Mouse (Mus musculus): ENCODE data around the gene Pkp4.

Gene Pkp4

DNA sequence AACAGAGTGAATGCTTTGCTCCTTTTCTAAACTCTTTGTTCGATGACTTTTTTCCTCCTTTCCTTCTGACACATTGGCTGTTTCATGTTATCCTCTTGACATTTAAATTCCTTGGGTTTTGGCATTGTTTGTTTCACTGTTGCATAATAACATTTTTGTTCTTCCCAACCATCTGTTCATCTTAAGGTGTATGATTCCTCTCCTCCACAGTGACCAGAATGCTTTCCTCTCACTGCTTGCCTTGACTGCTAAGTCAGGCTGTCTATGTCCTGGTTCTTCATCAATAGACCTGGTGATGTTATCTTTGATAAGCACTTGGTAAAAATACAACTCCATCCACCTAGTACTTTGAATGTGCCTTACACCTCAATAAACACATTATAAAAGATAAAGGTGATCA is 52.2 kb downstream of the Pkp4 start:
- in situ Hi-C loops (cut with MboI; ENCODE audit: low sequenced_read_pairs): no loop called here

DNA sequence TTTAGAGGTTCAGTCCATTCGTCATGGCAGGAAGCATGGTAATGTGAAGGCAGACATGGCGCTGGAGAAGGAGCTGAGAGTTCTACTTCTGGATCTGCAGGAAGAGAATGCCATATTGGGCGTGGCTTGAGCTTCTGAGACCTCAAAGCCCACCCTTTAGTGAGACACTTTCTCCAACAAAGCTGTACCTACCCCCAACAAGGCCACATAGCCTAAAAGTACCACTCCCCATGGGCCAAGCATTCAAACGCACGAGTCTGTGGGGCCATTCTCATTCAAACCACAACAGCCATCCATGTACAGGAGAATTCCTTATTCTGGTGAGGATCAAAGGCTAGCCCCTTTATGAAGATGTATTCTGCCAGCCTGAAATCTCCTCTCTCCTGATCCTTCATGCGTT is 57.3 kb downstream of the Pkp4 start:
- in situ Hi-C loops (cut with MboI; ENCODE audit: low sequenced_read_pairs): no loop called here

DNA sequence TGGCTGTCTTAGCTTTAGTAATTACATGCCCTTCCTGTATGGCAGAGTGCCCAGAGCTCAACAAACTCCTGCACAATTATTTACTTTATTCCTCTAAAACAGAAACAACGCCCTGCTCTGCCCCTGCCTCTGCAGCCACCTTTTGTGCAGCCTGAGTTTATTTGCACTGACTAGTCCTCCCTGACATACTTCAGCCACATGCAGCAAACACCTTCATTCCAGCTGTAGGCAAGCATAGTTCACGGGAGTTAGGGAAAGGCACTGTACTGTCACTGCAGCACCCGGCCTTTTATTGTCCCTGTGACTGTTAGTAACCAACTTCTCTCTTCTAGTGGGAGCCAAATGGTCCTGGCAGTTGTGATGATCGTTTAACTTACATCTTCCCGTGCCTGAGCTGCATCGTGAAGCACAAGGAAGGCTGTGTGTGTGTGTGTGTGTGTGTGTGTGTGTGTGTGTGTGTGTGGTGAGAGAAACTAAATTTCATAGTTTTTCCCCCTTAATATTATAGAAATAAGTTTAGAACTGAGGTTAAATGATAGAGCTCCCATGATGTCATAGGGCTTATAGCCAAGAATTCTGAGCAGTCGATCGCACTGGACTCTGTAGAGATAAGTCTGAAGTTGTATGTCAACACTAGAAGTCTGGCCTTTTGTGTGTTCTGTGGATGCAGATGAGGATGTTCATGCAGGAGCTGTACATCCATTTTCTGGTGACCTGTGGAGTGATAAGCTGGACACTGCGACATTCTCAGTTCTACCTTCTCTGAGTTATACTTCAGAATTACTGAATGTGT is 59.5 kb downstream of the Pkp4 start:
- in situ Hi-C loops (cut with MboI; ENCODE audit: low sequenced_read_pairs): no loop called here

DNA sequence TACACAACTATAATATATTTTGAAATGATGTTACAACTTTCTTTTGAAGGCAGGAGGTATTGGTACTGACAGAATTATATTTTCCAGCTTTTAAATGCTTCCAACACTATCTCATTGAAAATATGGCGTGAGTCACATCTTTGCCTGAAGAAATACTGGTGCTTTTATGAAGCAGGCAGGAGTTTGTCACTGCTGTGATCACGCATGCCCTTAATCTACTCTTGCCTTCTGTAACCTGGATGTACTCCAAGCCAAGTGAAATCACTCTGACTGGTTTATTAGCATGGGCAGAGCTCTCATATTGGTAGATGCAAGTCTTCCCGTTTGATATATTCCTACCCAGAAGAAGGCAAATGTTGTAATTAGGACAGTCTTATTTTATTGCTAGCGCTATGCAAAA is 65.7 kb downstream of the Pkp4 start:
- in situ Hi-C loops (cut with MboI; ENCODE audit: low sequenced_read_pairs): no loop called here

DNA sequence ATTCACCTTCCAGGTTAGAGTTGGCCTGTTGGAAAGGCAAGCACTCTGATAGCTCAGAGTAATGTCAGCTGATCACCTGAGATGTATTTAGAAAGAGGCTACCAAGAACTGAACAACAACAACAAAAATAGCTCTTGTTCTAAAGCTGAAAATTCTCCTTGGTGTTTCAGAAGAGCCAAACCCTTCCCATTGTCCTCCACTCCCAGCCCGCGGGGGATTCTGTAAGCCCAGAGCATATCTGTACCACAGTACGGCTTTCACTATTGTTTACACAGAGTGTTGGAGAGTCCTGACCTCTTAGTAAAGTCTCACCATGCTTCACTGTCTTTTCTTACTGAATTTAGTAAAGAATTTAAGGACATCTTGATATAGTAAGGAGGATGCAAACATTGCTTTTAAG is 66.4 kb downstream of the Pkp4 start:
- in situ Hi-C loops (cut with MboI; ENCODE audit: low sequenced_read_pairs): no loop called here

DNA sequence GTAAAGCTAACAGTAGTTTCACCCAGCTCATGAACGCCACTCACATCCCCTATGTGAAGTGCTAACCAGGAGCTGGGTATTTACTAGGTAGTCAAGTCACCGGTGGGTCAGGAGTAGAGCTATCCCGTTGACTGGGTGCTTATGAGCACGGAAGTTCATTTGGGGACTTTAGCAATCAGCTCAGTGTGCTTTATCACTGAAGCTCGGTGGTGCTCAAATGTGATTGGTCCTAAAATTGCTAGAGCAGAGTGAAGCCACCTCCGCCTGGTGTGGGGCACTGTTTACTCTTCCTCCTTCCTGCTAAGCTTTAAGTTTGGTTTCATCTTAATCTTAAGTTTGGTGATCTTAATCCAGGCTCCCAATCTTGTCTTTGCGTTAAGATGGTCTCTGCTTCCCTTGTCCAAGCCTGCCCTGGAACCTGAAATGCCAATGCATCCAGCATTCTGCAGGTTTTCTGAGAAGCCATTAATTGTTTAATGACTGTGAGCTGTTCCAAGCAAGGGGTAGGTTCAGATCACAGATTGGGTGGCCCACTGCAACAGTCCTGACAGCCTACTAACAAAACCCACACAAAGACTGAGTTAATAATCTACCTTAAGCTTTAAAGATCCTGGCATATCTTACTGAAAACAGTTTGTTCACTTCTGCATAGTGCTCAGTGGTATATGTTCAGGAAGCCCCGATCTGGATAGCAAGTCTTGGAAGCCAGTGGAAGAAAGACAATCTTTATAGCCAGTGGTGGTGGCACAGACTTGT is 67.0 kb downstream of the Pkp4 start:
- in situ Hi-C loops (cut with MboI; ENCODE audit: low sequenced_read_pairs): no loop called here

DNA sequence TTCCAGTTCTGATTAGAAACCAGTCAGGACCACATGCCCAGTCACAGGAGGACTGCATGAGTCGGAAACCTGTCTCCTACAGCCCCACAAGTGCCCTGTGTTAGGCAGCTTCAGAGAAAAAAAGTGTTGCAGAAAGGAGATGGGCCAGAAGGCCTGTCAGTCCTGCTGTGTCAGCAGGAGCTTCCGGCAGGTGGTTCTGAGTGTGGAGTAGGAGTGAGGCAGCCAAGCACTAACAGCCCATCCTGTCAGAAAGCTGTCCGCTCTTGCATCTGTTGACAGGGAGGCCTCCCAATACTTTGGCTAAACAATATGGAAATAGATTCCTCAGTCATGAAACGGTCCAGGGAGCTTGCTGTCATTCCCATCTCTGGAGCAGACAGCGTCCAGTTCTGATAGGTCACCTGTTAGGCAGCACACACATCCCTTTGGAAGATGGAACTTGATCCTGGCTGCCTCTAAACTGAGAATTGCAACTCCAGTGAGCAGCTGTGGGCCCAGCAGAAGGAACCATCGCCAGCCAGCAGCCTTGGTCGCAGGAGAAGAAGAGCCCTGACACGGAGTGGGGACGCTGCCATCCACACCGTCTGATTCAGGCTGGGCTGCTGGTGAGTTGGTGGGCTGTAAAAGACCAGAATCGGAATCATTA is 68.7 kb downstream of the Pkp4 start:
- in situ Hi-C loops (cut with MboI; ENCODE audit: low sequenced_read_pairs): no loop called here

DNA sequence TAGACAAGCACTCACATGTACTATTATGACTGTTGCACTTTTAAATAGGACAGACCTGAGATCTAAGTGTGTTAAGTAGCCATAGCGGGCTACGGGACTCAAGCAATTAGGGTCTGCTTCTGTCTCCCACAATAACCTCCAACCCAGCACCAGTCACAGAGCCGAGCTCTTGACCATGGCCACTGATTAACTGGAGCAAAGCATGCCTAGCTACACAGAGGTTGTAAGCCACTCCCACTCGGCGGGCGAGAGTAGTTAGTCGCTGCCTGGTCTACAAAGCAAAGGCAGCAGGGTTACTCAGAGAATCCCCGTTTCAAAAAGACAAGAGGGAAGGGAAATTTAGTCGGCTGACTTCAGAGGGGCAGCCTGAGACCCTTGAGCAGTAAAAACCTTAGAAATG is 70.0 kb downstream of the Pkp4 start:
- in situ Hi-C loops (cut with MboI; ENCODE audit: low sequenced_read_pairs): no loop called here

DNA sequence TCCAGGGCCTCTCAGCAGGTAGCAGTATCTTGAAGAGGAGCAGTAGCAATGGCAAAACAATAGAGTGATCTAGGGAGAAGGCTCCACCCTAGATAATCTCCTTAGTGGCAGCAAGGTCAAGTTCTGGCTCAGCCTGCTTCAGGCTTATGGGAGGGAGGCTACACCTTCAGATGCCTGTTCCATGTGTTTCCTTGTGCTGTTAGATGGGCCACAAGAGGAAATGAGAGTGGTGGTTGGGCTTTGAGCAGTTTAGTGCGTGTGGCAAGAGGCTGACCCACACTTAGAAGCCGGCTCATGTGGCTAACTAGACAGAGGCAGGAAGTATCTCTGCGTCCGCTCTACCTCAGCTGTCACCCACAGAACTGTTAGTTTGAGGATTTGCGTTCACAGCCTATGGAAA is 70.9 kb downstream of the Pkp4 start:
- in situ Hi-C loops (cut with MboI; ENCODE audit: low sequenced_read_pairs): no loop called here

DNA sequence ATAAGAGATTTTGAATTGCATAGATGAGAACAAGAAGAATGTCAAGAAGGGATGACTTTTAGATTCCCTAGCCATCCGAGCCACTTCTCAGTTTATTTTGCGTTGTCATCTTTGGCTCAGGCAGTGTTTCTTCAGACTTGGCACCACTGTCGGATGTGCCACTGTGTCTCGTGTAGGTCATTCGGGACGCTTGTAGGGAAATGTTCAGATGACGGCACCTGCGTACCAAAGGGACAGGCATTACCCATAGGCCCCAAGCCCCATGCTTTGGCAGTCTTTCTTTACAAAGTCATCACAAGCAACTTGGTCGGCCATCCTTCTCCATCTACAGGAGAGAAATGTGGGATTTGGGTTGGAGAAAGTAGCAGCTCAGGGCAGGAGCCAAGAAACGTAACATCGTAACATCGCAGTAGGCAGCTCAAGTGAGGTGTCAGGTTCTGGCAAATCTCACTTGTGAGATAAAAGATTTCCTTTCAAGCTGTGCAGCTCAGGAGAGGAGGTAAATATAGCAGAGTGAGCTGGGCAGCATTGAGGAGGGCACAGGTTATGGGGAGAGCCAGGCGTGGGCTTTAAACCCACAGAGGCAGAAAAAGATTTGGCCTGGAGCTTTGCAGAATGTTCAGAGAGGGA is 72.8 kb downstream of the Pkp4 start:
- in situ Hi-C loops (cut with MboI; ENCODE audit: low sequenced_read_pairs): no loop called here

DNA sequence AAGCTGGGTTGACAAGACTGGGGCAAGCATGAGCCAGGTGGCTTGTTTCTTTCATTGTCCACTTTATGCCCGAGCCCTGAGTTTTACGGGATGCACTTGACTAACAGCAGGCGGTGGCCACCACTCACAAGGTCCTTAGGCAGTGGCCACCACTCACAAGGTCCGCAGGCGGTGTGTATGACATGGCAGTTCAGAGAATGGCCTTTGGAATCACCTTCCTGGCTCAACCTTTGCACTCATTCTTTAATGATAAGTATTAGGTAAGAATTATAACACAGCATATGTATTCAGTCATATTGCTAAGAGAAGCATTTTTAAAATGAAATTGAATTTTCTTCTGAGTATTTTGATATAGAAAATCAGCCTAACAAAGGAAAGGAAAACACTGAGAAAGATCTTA is 73.3 kb downstream of the Pkp4 start:
- in situ Hi-C loops (cut with MboI; ENCODE audit: low sequenced_read_pairs): no loop called here

DNA sequence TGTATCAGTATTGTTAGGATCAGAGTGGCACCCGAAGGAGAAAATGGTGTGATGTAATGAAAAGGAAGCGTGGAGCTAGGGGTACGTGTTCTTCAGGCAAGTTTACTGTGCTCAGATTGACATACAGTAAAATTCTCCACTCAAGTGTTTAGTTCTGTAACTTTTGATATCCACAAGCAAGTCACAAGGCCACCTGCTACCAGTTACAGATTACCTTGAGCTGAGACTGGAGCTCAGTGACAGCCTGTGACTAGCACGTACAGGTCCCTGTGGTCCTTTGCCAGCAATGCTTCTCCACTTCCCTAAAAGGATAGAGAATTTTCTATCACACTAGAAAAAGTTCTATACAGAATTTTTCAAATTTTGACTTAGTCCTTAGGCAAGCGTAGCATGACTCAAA is 73.9 kb downstream of the Pkp4 start:
- in situ Hi-C loops (cut with MboI; ENCODE audit: low sequenced_read_pairs): no loop called here

DNA sequence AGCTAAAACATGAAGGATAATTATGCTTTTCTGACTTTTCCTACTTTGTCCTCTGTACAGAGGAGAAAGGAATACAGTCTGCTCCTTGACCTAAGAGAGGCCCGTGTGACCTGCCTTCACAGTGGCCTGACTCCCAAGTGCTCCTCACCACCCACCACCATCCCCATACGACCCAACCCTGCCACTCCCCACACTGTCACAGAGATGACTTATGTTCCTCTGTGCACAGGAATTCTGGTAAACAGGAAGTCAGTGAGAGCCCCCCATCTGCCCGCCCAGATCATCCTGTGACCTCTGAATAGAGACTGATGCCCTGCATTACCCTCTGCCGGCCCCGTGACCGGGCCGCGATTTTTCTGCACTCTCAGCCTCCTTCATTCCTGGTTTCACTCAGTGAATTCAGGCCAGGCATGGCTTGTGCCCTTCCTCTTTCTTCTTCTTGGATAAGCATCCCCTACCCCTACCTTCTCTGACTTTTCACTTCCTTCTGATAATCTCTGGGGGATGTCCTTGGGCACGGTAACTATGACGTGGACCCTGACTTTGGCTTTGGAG is 79.3 kb downstream of the Pkp4 start:
- in situ Hi-C loops (cut with MboI; ENCODE audit: low sequenced_read_pairs): no loop called here

DNA sequence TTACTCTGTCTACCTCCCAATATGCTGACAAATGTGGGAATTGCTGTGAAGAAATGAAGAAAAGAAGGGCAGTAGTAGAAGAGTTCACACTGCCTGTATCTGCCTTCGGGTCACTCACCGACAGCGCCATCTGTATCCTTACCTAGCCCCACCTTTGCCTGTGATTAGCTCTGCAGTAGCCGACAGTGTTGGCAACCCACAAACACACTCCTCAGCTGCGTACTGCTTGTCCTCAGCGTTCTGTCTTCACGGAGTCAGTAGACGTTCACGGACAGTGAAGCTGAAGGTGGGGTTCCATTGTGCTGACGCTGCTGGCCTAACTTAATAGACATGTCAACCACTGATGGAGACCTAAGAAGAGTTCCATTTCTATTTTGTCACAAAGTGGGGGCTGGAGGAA is 81.5 kb downstream of the Pkp4 start:
- in situ Hi-C loops (cut with MboI; ENCODE audit: low sequenced_read_pairs): no loop called here

DNA sequence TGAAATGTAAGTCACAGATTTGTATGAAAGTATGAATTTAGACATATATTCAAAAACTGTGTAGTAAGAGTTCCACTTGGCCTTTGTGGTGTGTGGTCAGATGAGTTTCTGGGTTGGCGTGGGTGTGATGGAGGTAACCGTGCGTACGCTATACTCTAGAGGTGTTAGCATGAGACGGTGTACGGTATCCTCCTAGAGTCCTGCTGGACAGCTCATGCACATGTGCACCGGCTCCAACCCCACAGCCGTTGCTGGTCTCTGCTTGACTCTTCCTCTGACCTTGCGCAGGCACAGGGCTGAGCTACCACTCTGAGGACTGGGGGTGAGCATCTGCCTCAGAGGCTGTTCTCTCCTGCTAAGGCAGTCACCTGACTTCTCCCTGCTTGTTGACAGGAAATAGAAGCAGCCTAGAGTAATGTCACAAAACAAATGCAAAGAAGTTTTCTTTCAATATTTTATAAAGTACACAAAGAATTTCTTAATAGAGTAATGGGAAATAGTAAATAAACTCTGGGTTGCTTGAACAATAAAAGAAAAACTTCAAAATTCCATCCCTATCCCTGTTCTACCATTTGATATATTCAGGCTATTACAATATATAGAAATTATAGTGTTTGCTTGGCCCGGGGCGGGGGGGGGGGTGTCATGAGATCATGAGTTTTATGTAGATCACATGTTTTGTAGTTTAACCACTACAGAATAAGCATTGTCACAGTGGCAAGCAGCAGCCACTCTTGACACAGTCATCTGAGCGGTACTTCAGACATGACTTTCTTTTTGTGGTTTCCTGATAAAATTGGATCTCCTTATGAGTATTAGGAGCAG is 83.8 kb downstream of the Pkp4 start:
- in situ Hi-C loops (cut with MboI; ENCODE audit: low sequenced_read_pairs): no loop called here

DNA sequence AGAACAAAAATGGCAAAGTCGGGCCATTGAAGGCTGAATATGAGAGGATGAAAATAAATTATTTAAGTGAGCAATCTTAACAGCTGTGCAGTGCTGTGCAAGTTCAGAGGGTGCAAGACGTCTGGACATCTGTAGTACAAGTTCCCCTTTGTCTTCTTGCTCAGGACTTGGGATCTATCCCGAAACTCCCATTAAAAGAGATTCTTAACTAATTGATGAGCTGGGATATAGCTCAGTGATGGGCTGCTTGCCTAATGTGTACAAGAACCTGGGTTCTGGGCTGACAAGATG is 84.4 kb downstream of the Pkp4 start:
- in situ Hi-C loops (cut with MboI; ENCODE audit: low sequenced_read_pairs): no loop called here

DNA sequence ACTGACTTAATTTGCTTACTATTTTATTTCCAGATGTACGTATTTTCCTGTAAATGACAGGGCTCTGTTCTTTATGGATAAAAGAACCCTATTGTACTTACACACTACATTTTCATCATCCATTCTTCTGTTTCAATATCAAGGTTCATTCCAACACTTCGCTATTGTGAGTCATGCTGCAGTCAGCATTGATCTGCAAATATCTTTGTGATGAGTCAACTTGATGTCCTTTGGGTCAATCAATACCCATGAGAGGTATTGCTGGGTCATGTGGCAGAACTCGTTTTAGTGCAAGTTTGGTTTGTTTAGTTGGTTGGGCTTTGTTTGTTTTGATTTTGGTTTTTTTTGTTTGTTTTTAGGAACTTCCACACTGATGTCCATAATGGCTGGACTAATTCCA is 88.2 kb downstream of the Pkp4 start:
- in situ Hi-C loops (cut with MboI; ENCODE audit: low sequenced_read_pairs): no loop called here

DNA sequence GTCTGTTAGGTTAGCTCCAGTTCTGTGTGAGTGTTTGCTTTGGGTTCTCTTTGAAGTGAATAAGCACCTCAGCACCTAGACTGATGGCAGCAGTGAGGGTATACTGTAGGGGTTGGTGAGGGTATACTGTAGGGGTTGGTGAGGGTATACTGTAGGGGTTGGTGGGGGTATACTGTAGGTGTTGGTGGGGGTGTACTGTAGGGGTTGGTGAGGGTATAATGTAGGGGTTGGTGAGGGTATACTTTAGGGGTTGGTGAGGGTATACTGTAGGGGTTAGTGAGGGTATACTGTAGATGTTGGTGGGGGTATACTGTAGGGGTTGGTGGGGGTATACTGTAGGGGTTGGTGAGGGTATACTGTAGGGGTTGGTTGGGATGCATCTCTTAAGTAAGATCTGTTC is 92.2 kb downstream of the Pkp4 start:
- in situ Hi-C loops (cut with MboI; ENCODE audit: low sequenced_read_pairs): no loop called here

DNA sequence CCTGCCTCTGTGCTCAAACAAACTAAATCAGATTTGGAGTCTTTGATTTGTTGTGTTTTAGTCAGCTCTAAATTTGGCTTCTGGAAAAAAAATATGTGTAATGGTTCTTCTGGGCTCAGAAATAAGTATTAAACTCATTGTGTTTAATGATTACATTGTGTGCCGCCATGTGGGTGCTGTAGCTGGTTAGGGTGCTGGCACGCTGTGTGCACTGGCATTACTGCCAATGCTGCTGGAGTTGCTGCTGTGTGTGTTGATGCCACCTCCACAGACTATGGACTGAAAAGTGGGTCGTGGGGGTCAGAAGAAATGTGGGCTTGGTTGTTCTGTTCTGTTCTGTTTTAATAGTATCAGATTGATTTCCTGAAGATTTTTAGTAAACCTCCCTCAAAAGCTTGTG is 92.8 kb downstream of the Pkp4 start:
- in situ Hi-C loops (cut with MboI; ENCODE audit: low sequenced_read_pairs): no loop called here

DNA sequence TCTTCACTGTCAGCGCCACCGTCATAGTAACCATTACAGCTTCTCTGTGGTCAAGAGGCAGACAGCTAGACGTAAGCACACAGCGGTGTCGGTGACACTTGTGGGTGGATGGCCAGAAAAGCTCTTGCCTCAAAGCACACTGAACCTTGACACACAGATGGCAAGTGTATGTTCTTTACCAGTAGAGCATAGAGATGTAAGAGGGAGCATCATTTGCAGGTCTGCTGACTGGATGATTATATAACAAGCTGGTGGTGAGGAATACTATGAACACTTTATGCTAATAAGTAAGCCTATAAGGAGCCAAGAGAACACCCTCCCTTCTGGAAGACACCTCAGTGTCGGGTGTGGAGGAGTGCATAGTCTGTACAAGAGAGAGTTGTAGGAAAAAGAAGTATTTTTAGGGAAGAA is 98.2 kb downstream of the Pkp4 start:
- in situ Hi-C loops (cut with MboI; ENCODE audit: low sequenced_read_pairs): no loop called here

DNA sequence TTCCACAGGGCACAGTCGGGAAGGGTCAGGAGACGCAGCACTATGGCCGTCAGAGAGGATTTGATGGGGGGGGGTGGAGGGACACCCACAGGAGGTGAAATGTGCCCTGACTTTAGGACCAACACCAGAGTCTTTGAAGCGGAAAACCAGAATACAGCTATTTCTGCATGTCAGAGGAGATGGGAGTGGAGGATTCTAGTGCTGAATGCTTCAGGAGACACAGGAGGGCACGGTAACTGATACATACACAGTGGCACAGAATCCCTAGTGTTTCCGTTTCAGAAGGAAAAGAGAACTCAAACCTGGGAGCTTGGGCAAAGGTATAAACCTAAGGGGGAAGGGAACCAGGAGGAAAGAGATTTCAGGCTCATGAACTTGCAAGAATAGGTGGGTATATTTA is 98.7 kb downstream of the Pkp4 start:
- in situ Hi-C loops (cut with MboI; ENCODE audit: low sequenced_read_pairs): no loop called here

All from CH12F3 (cell line).